Mouse (Mus musculus) forebrain, embryonic 11.5 days (tissue): ENCODE results near the gene Slc25a34. TPM values are rescaled to one million over a fixed set of nuclear protein-coding genes. Genes with fewer than 3 reads are reported as not detected.

Experiments
- ATAC-seq: fragments of 200-750 bp; cut with Nextera tagmentation; replicated peaks from 2 replicates; pipeline ENCODE4 v1.8.0; 2017; ENCODE audit warnings: moderate TSS enrichment; ENCODE audit not compliant: low FRiP score
- DNase-seq: peaks from one replicate; pipeline ENCODE4 v3.0.0-alpha.2; 2017; ENCODE audit warnings: low spot score
- H3K27ac ChIP-seq: fragments of 300-500 bp; sonication (generic); 2 replicates; pipeline ENCODE4 v1.5.1; 2014; ENCODE audit warnings: low read depth, low read length
- H3K27me3 ChIP-seq: fragments of 300-500 bp; sonication (generic); 2 replicates; pipeline ENCODE4 v1.6.1; 2014; ENCODE audit warnings: mild to moderate bottlenecking, low read length, mixed read lengths; ENCODE audit not compliant: control insufficient read depth, insufficient read depth
- H3K36me3 ChIP-seq: fragments of 300-500 bp; sonication (generic); 2 replicates; pipeline ENCODE4 v1.6.1; 2014; ENCODE audit warnings: mild to moderate bottlenecking, low read length, moderate library complexity, mixed read lengths; ENCODE audit not compliant: control insufficient read depth, insufficient read depth
- H3K4me1 ChIP-seq: fragments of 300-500 bp; sonication (generic); replicated peaks from 2 replicates; pipeline ENCODE4 v1.6.1; 2014; ENCODE audit warnings: low read length, mixed read lengths; ENCODE audit not compliant: control insufficient read depth, insufficient read depth
- H3K4me2 ChIP-seq: fragments of 300-500 bp; sonication (generic); 2 replicates; pipeline ENCODE4 v1.6.1; 2014; ENCODE audit warnings: low read depth, mild to moderate bottlenecking, low read length, moderate library complexity, mixed read lengths; ENCODE audit not compliant: severe bottlenecking
- H3K4me3 ChIP-seq: fragments of 300-500 bp; sonication (generic); 2 replicates; pipeline ENCODE4 v1.5.1; 2014; ENCODE audit warnings: low read depth, low read length
- H3K9ac ChIP-seq: fragments of 300-500 bp; sonication (generic); 2 replicates; pipeline ENCODE4 v1.6.1; 2014; ENCODE audit warnings: low read length
- H3K9me3 ChIP-seq: fragments of 300-500 bp; sonication (generic); 2 replicates; pipeline ENCODE4 v1.6.1; 2016; ENCODE audit warnings: low read length, mixed read lengths; ENCODE audit not compliant: control insufficient read depth
- WGBS: fragments of 180-500 bp; shearing (Covaris S2); extraction: QIAGEN DNeasy Blood & Tissue Kit; methylation state at CpG from one replicate; pipeline ENCODE4 v1.1.7; 2014; 5-methylcytosine and 5-hydroxymethylcytosine counted together
- polyA plus RNA-seq: library from polyadenylated mRNA; unstranded; fragments of >200 nt; fragmentation: Nextera tagmentation; extraction: Ambion mirVana; gene quantifications from 2 replicates; pipeline ENCODE4 v1.2.1, GENCODE M21; 2014

Slc25a34 gene
- polyA plus RNA-seq, 1 experiment from 2014 or later = not detected

DNA sequence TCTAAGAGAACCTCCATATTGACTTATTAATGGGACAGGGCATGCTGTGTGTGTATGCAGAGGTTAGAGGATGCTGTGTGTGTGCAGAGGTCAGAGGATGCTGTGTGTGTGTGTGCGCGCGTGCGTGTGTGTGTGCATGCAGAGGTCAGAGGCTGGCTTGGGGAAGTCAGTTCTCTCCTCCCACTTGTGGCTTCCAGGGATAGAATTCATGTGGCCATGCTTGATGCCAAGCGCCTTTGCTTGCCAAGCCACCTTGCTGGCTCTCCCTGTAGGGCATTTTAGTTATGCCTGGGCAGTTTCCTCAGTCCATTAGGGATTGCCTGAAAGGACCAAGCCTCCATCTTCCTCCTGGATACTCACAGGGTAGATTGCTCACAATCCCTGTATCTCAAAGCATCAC lies 13.1 kb upstream of the Slc25a34 start:
- H3K4me1 ChIP-seq = no peaks in the 10 kb centered on the region
- H3K27me3 ChIP-seq = no peaks in the 10 kb centered on the region
- no peak overlapping the region for H3K9ac ChIP-seq
- H3K9me3 ChIP-seq = no peaks in the 10 kb centered on the region
- DNase-seq (no peak), ATAC-seq (no peak)
- H3K4me2 ChIP-seq = no peak overlapping the region
- H3K36me3 ChIP-seq = peaks cover 12% of the 10 kb centered on the region
- WGBS = 95% methylated on average over 5 of the region's 5 CpGs
- H3K4me3 ChIP-seq = no peak overlapping the region
- H3K27ac ChIP-seq = no peak overlapping the region

DNA sequence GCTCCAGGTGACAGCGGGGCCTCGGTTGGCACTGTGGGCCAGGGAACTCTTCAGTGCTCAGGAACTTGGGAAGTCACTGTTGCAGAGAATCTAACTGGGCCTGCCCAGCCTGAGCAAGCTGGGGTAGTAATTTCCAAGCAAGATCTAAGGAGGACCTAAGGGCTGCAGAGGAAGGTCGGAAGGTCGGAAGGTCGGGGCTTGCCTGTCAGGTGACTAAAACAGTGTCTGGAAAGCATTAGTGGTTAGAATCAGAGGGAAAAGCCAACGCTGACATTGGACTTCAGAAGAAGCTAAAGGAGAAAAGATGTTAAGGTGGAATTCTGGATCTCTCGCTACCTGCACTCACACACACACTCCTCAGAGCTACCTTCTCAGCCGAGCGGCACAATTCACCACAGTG lies 12.4 kb upstream of the Slc25a34 start:
- Histone ChIP-seq H3K4me1 (no peaks in the 10 kb centered on the region), H3K27ac (no peak overlapping the region), H3K9ac (no peak overlapping the region), H3K4me3 (no peak overlapping the region), H3K36me3 (peaks cover 13% of the 10 kb centered on the region), H3K9me3 (no peaks in the 10 kb centered on the region), H3K4me2 (no peak overlapping the region), H3K27me3 (no peaks in the 10 kb centered on the region)
- ATAC-seq (no peak), DNase-seq (no peak)
- 86% methylated on average over 9 of the region's 9 CpGs for WGBS

DNA sequence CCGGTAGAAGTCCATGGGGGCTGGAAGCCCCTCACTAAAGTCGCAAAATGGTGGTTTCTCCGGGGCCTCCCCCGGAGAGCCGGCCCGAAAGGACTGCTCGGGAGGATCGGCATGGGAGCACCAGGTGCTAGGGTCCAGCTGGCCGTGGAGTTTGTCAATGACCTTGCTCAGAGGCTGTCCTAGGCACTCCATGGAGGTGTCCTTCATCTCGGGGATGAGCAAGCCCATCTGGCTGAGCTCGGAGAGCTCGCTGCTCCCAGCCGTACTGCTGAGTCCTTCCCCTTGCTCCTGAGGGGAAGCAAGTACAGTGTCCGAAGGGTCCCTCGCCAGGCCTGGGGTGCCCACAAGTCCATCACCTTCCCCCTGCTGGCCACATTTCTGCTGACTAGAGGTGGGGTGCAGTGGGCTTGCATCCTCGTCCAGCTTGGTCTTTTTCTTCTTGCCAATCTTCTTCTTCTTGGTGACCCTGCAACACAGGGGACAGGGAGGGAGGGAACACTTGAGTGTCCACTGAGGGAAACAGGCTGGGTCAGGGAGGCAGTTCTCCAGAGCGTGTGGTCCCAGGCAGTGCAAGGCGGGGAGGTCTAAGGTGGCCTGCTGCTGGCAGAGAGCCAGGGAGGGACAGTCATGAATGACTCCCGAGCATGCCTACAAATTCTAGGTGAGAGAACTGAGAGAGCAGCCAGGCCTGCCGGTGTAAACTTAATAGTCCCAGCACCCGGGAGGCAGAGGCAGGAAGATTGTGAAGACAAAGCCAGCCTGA lies 8.7 kb upstream of the Slc25a34 start:
- no peak overlapping the region for H3K27ac ChIP-seq
- no peak overlapping the region for H3K9ac ChIP-seq
- H3K4me1 ChIP-seq = no peaks in the 10 kb centered on the region
- H3K36me3 ChIP-seq = peaks cover 11% of the 10 kb centered on the region
- H3K27me3 ChIP-seq = no peaks in the 10 kb centered on the region
- DNase-seq = no peak
- H3K4me3 ChIP-seq = no peak overlapping the region
- 95% methylated on average over 21 of the region's 21 CpGs for WGBS
- no peaks in the 10 kb centered on the region for H3K9me3 ChIP-seq
- no peak for ATAC-seq
- H3K4me2 ChIP-seq = no peak overlapping the region

DNA sequence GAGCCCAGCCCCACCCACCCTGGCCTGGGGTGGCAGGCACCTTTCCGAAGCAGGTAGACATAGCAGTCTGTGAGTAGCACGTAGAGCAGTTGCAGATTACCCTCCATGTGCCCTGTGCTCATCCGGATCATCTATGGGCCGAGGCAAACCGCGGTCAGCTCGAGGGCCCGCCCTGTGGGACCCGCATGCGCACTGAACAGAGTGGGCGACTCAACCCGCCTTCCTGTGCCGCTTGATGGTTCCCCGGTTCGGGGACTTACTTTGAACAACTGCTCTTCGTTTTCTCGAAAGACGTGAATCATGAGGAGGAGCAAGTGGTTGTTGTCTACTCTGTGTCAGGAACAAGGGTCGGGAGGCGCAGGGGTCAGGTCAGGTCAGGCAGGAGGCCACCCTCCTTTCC lies 7.6 kb upstream of the Slc25a34 start:
- Histone ChIP-seq H3K9ac (no peak overlapping the region), H3K4me1 (no peaks in the 10 kb centered on the region), H3K27ac (no peak overlapping the region), H3K4me2 (no peak overlapping the region), H3K36me3 (peaks cover 11% of the 10 kb centered on the region), H3K27me3 (no peaks in the 10 kb centered on the region), H3K4me3 (no peak overlapping the region), H3K9me3 (no peaks in the 10 kb centered on the region)
- ATAC-seq (no peak), DNase-seq (no peak)
- WGBS = 97% methylated on average over 20 of the region's 20 CpGs

DNA sequence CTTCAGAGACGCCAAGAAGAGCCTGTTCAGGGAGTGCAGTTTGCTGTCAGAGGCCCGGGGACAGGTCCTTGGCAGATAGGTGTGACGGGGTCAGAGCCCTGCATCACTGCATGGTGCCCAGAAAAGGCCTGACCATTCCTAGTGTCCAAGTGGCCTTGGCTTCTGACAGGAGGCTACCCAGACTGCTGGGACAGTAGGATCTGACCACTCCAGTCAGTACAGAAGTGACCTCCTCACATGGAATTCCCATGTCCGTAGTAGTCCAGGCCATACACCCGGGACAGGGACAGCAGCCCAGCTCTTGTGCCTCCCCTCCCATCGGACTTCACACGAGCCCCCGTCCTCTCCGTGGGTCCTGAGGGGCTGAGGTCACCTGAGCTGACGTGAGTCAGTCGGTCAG lies 6.4 kb upstream of the Slc25a34 start:
- Histone ChIP-seq H3K4me1 (no peaks in the 10 kb centered on the region), H3K4me2 (no peak overlapping the region), H3K4me3 (no peak overlapping the region), H3K36me3 (peaks cover 11% of the 10 kb centered on the region), H3K27me3 (no peaks in the 10 kb centered on the region), H3K27ac (no peak overlapping the region), H3K9ac (no peak overlapping the region), H3K9me3 (no peaks in the 10 kb centered on the region)
- WGBS = 94% methylated on average over 11 of the region's 11 CpGs
- ATAC-seq = no peak
- DNase-seq = no peak

DNA sequence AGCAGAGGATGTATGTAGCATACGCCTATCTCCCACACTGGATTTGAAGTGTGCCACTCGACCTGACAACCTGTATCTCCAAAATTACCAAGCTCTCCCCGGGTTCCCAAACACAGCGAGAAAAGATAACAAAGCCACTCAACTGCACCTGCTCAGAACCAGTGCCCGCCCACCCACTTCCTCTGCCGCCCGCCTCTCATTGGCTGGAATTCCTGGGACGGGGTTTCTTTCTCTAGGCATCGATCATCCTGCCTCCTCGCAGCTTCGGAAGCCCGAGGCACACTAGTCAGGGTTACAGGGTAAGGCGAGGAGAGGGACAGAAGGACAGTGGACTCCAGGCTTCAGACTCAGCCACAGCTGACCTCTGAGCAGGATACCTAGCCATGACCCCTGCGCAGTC lies 5.0 kb upstream of the Slc25a34 start:
- H3K4me1 ChIP-seq = no peaks in the 10 kb centered on the region
- H3K4me3 ChIP-seq = no peak overlapping the region
- H3K9me3 ChIP-seq = no peaks in the 10 kb centered on the region
- WGBS = 83% methylated on average over 14 of the region's 14 CpGs
- H3K27me3 ChIP-seq = no peaks in the 10 kb centered on the region
- no peak for ATAC-seq
- H3K4me2 ChIP-seq = no peak overlapping the region
- no peak overlapping the region for H3K9ac ChIP-seq
- DNase-seq = no peak
- H3K27ac ChIP-seq = no peak overlapping the region
- H3K36me3 ChIP-seq = peaks cover 11% of the 10 kb centered on the region

DNA sequence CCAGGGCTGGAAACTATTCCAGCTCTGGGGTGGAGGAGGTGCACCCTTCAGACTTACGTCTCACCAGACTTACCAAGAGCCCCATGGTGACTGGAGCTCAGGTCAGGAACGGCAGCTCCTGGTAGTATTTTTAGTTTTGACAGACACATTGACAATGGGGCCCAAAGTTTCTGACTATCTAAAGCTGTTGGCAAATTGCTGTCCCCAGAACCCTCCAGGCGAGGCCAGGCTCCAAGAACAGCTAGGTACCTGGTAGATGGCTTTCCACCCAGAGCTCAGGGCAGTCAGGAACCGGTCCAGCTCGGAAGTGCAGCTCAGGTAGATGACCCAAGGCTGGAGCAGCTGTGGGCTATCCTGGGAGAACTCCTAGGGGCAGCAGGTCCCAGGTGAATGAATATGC lies 3.9 kb upstream of the Slc25a34 start:
- Histone ChIP-seq H3K9me3 (no peaks in the 10 kb centered on the region), H3K36me3 (peaks cover 9% of the 10 kb centered on the region), H3K9ac (no peak overlapping the region), H3K4me3 (no peak overlapping the region), H3K27me3 (no peaks in the 10 kb centered on the region), H3K4me1 (no peaks in the 10 kb centered on the region), H3K4me2 (no peak overlapping the region), H3K27ac (no peak overlapping the region)
- no peak for ATAC-seq
- 91% methylated on average over 5 of the region's 5 CpGs for WGBS
- no peak for DNase-seq

DNA sequence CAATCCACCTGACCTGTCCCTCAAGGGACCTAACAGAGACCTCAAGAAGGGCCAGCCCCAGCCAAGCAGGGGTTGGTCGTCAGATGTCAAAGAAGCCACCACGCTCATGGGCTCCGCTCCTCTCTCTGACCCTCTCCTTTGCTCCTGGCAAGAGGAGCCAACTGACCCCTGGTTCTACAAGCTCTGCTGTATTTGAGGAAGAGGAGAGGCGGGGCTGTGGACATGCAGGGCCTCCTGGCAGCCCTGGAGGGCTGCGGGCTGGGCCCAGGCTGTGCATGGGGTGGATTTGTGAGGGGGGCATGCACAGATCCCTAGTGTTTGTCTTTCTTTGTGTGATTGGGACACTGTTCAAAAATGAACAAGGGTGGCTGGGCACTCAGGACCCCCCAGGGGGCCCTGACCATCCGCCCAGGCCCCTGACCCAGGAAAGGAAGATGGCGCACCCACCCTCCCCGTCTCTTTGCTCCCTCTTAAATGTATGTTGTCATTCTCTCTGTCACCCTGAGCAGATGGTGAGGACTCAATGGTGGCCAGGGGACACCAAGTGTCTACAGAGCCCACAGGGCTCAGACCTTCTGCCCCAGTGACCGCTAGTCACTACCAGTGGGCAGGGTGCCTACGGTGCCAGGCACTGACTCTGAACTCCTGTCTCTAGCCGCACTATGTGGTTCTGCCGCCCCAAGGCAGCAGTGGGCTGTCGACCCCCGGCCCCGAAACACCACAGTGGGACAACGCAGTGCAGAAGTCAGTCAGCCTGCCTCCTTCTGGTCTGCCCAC lies 2.3 kb upstream of the Slc25a34 start:
- Histone ChIP-seq H3K27ac (no peak overlapping the region), H3K4me3 (no peak overlapping the region), H3K9ac (no peak overlapping the region), H3K4me2 (no peak overlapping the region), H3K9me3 (no peaks in the 10 kb centered on the region), H3K36me3 (no peaks in the 10 kb centered on the region; the same call in 1 of the 2 replicates), H3K4me1 (no peaks in the 10 kb centered on the region), H3K27me3 (no peaks in the 10 kb centered on the region)
- WGBS = 90% methylated on average over 16 of the region's 16 CpGs
- no peak for ATAC-seq
- DNase-seq = no peak
